Mouse (Mus musculus) layer of hippocampus, postnatal 10 days (tissue): ENCODE measurements around the gene Ubr7. TPM values are rescaled to one million over a fixed set of nuclear protein-coding genes. Genes with fewer than 3 reads are reported as not detected.

ENCODE experiments used
- DNase-seq, 2 experiments: peaks; one replicate each; pipeline ENCODE4 v3.0.0; 2021; ENCODE audit warnings: low spot score in 2 of 2
- total RNA-seq, 2 experiments: library from RNA; stranded (reverse); gene quantifications; 2 replicates each; pipeline ENCODE4 v1.2.3; 2021

The Ubr7 gene
- total RNA-seq, 2 experiments from 2014 or later = 32.4 to 33.1 TPM

DNA sequence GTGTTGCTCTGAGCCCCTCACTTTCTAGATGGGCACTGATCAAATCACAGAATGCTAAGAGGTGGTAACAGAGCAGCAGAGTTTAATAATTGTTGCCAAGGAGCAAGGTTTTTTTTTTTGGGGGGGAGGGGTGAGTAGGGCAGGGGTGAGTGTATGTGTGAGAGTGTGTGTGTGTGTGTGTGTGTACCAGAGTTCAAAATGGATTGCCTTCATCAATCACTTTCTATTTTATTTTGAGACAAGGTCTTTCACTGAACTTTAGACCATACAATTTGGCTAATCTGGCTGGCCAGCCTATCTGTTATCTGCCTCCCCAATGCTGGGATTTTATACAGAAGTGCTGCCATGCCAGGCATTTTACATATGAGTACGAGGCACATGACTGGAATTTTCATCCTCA lies 57.1 kb downstream of the Ubr7 start:
- DNase-seq = no peak

GRCm38 (mm10) chr12:102826399-102826798 lies 68.6 kb downstream of the Ubr7 start:
- DNase-seq = no peak

DNA sequence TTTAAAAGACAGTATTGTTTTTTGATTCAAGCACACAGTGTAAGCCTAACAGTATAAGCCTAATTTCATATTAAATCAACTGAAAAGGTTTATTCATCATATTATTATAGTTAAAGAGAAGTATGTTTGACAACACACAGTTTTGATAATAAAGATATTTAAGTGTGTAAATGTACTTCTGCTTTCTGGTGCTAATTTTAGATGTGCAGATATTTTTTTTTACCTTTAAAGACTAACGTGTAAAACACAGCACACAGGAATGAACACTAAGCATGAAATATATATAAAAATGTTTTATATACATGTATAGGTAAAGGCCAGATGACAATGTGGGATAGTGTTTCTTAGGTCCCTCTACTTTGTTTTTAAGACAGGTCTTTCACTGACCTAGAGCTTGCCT lies 69.4 kb downstream of the Ubr7 start:
- no peak for DNase-seq

Other genes with a start within 250 kb of the Ubr7 start
- gene Chga, start 203.0 kb upstream of the Ubr7 start, total RNA-seq = 100 to 1,000 TPM; 150 to 152 TPM
- gene Itpk1, start 53.0 kb upstream of the Ubr7 start, total RNA-seq = 10 to 100 TPM; 49.4 to 52.8 TPM
- gene Moap1, start 14.3 kb upstream of the Ubr7 start, total RNA-seq = 10 to 100 TPM; 30.8 to 30.9 TPM
- gene Tmem251, start 14.2 kb upstream of the Ubr7 start, total RNA-seq = 1 to 10 TPM; 4.7 TPM
- not detected for gene Gm28051, start 202 bp upstream of the Ubr7 start, total RNA-seq
- gene Gon7, start 164 bp upstream of the Ubr7 start, total RNA-seq = 10 to 100 TPM; 12.4 to 12.6 TPM
- gene Gm20604, start 705 bp downstream of the Ubr7 start, total RNA-seq = 10 to 100 TPM; 17.8 to 18.0 TPM
- 10 to 100 TPM; 21.3 to 21.8 TPM for gene Btbd7, start 120.5 kb downstream of the Ubr7 start, total RNA-seq
- gene Cox8c, start 141.3 kb downstream of the Ubr7 start, total RNA-seq = not detected
- 10 to 100 TPM; 38.9 to 41.0 TPM for gene Unc79, start 190.9 kb downstream of the Ubr7 start, total RNA-seq